Mouse (Mus musculus): ENCODE data around the gene Adcy4. TPM values are rescaled to one million over a fixed set of nuclear protein-coding genes. Genes with fewer than 3 reads are reported as not detected.

Gene Adcy4
- total RNA-seq (2021) = 1 to 10 TPM; 3.0 to 6.3 TPM
- long read RNA-seq, experiment 1, partial matches to known transcripts = 1 of 7 reads
- long read RNA-seq, experiment 1, other reads (novel, unspliced or antisense) = 3 of 7 reads
- long read RNA-seq, experiment 2, partial matches to known transcripts = 2 of 6 reads
- long read RNA-seq, experiment 2, other reads (novel, unspliced or antisense) = 3 of 6 reads

GRCm38 (mm10) chr14:55783958-55784235 is at the start of gene Adcy4:
Gene Adcy4 (minus strand): TSS chr14:55784095.
- intact Hi-C loops (cut with DNase I) = loop anchor here (5.0 kb wide), 2 partner anchors 38 to 83 kb away; partner anchors contain the start of gene Nfatc4
- peak within 1 kb of the TSS; percentile 16; the same call in 1 of the 2 replicates for H3K27ac ChIP-seq

GRCm38 (mm10) chr14:55833126-55833525 is 49.2 kb upstream of the Adcy4 start:
- no peak for DNase-seq (ENCODE audit: extremely low spot score in 1 of 2, low spot score in 2 of 2)
- no peak overlapping the region for H3K27ac ChIP-seq
- no peak for TF ChIP-seq CTCF (IDR thresholded peaks at IDR 0.05)
- intact Hi-C loops (cut with DNase I) = no loop called here
- no peak overlapping the region for H3K4me3 ChIP-seq

More at GRCm38 (mm10) chr14:55783958-55784235, at the start of gene Adcy4:
- peak within 1 kb of the TSS; percentile 33 for H3K4me3 ChIP-seq
- no peak for DNase-seq (ENCODE audit: extremely low spot score in 1 of 2, low spot score in 2 of 2)
- no peak for TF ChIP-seq CTCF (IDR thresholded peaks at IDR 0.05)

- no peak for DNase-seq (ENCODE audit: extremely low spot score in 1 of 2, low spot score in 2 of 2)
- no peak overlapping the region for H3K27ac ChIP-seq
- TF ChIP-seq CTCF (IDR thresholded peaks at IDR 0.05) = no peak
- intact Hi-C loops (cut with DNase I) = no loop called here
- H3K4me3 ChIP-seq = no peak overlapping the region
Measured at GRCm38 (mm10) chr14:55830331-55830730, 46.4 kb upstream of the Adcy4 start.

GRCm38 (mm10) chr14:55829854-55830253 is 46.0 kb upstream of the Adcy4 start:
- no peak overlapping the region for H3K4me3 ChIP-seq
- DNase-seq (ENCODE audit: extremely low spot score in 1 of 2, low spot score in 2 of 2) = no peak
- intact Hi-C loops (cut with DNase I) = no loop called here
- H3K27ac ChIP-seq = no peak overlapping the region
- TF ChIP-seq CTCF (IDR thresholded peaks at IDR 0.05) = no peak

DNA sequence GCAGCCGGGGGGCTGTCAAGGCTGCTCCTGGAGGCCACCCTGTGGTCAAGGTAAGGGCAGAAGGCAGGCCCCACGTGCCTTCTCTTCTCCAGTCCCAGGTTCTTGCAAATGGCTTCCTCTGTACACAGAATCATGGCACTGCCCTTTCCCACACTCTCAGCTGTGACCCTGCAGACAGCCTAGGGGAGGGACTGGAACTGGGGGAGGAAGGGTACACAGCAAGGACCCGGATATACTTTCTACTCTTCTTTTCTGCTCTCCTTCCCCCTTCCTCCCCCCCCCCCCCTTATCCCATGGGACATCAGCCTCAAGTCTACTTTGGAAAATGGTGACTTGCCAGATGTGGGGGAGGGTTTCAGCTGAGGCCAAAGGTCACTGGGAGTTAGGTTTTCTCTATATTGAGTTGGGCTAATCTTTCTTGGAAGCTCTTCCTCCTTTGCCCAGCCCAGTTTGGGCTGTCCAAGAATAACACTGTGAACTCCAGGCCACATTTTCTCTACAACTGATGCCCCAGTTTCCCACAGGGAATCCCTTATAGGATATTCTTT is 44.9 kb upstream of the Adcy4 start:
- intact Hi-C loops (cut with DNase I) = no loop called here
- no peak for DNase-seq (ENCODE audit: extremely low spot score in 1 of 2, low spot score in 2 of 2)
- Histone ChIP-seq H3K27ac (no peak overlapping the region), H3K4me3 (no peak overlapping the region)
- no peak for TF ChIP-seq CTCF (IDR thresholded peaks at IDR 0.05)

- no peak overlapping the region for H3K27ac ChIP-seq
- intact Hi-C loops (cut with DNase I) = no loop called here
- H3K4me3 ChIP-seq = no peak overlapping the region
- peak in 1 of 2 experiments; percentile 9 for DNase-seq (ENCODE audit: extremely low spot score in 1 of 2, low spot score in 2 of 2)
- TF ChIP-seq CTCF (IDR thresholded peaks at IDR 0.05) = no peak
Measured at GRCm38 (mm10) chr14:55826551-55827340, 42.9 kb upstream of the Adcy4 start.

GRCm38 (mm10) chr14:55826142-55826541 is 42.2 kb upstream of the Adcy4 start:
- H3K27ac ChIP-seq = no peak overlapping the region
- peak in 1 of 2 experiments; percentile 8 for DNase-seq (ENCODE audit: extremely low spot score in 1 of 2, low spot score in 2 of 2)
- intact Hi-C loops (cut with DNase I) = no loop called here
- TF ChIP-seq CTCF (IDR thresholded peaks at IDR 0.05) = no peak
- H3K4me3 ChIP-seq = no peak overlapping the region

DNA sequence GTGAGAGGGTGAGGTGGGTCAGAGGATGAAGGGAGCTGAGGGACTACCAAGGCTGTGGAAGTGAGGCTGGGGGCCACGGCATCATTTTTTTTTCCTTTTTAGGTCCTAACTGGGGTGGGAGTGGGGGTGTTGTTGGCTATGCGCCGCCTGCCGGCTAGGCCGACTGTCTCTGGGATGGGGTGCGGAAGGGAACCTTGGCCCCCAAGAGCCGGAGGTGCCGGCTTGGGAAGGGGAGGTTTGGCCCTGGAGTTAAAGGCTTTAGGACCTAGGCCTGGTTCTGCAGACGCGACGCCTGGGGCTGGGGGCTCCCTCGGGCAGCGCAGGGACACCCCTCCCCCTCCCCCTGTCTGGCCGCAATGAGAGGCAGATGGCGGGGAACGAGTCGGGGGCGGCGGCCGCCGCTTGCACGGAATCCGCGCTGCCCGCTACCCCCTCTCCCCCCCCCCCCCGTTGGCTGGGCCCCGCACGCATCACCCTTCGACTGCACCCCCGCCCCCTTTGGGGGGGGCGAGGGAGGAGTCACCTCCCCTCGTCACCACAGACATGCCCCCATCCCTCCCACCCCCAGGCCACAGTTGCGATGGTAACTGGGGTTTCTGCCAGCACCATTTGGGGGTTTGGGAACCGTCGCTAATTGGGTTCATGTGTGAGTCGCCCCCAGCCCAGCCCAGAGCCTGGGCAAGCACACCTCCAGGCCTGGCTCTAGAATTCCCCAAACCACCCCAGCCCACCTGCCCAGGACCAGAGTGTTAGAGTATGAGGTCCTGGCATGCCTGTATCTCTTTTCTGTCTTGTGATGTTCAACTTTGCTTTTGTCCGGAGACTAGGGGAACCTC is 41.5 kb upstream of the Adcy4 start:
- H3K4me3 ChIP-seq = peak overlapping the region; percentile 38
- intact Hi-C loops (cut with DNase I) = no loop called here
- no peak overlapping the region; the same call in 1 of the 2 replicates for H3K27ac ChIP-seq
- peak in 1 of 2 experiments; percentile 10 for DNase-seq (ENCODE audit: extremely low spot score in 1 of 2, low spot score in 2 of 2)
- no peak; the same call in none of the 2 replicates for TF ChIP-seq CTCF (IDR thresholded peaks at IDR 0.05)

- no peak for TF ChIP-seq CTCF (IDR thresholded peaks at IDR 0.05)
- H3K27ac ChIP-seq = peak overlapping the region; percentile 56; the same call in 1 of the 2 replicates
- peak in 1 of 2 experiments; percentile 9 for DNase-seq (ENCODE audit: extremely low spot score in 1 of 2, low spot score in 2 of 2)
- H3K4me3 ChIP-seq = peak overlapping the region; percentile 38
- intact Hi-C loops (cut with DNase I) = loop anchor here (5.0 kb wide), 1 partner anchor 42 kb away; the partner anchor contains the start of gene Adcy4
Measured at GRCm38 (mm10) chr14:55824481-55825215, 40.8 kb upstream of the Adcy4 start.

DNA sequence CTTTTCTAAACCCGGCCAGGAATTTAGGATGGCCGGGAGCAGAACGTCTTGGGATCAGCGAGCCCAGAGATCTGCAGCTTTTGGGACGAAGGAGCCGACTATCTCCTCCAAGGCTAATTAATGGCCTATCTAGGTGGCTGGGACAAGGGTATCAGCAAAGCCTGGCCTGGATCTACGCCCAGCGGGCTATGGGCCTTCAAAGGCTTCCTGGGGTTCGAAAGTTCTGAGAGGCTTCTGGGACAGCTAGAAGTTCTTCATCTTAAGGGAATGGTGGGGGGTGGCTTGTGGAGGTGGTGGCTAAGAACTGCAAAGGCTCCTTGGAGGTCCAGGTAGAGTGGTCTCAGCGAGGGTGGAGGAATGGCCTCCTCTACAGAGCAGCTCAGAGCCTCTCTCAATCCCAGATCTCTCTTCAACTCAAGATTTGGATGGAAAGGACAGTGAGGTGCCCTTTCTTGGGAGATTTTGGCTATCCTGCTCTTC is 40.1 kb upstream of the Adcy4 start:
- no peak for TF ChIP-seq CTCF (IDR thresholded peaks at IDR 0.05)
- intact Hi-C loops (cut with DNase I) = loop anchor here (5.0 kb wide), 1 partner anchor 42 kb away; the partner anchor contains the start of gene Adcy4
- DNase-seq (ENCODE audit: extremely low spot score in 1 of 2, low spot score in 2 of 2) = peak in 1 of 2 experiments; percentile 6
- Histone ChIP-seq H3K27ac (peak overlapping the region; percentile 56; the same call in 1 of the 2 replicates), H3K4me3 (peak overlapping the region; percentile 46)

Measured in left cerebral cortex, adult 2 months (tissue).